Mouse (Mus musculus) bone marrow macrophage, adult 2 months (primary cell): ENCODE results near the gene Prss2.

Source experiments
- CTCF ChIP-seq: IDR thresholded peaks from 2 replicates; pipeline ENCODE4 v1.5.1; 2012; ENCODE audit warnings: low read depth, mild to moderate bottlenecking, low read length, moderate library complexity
- POLR2A ChIP-seq: IDR thresholded peaks from 2 replicates; pipeline ENCODE4 v1.6.1; 2012; ENCODE audit warnings: mild to moderate bottlenecking, low read depth, low read length, borderline replicate concordance

DNA sequence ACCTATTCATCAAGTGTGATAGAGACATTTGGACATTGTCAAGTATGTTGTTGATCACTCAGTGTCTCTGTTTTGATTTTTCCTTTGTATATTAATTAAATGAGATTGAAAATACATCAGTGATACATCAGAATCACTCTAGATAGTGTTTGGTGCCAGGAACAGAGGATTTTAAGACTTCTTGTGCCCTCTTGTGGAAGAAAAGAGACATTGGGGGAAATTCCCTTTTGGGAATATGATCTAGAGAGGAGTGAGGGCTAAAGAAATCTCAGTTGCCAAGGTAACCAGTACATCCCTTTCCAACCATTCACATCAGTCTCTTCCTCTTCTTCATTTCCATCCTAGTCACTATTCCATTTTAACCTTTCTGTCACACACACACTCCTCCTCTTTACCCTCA is 34.8 kb downstream of the Prss2 start:
- TF ChIP-seq POLR2A (no peak), CTCF (no peak)
